Mouse (Mus musculus) lung, postnatal 0 days (tissue): Measurements from ENCODE around the gene Pth1r.
A peak's percentile ranks its signal among the peaks of the same experiment; 100 is the strongest.

ENCODE experiments used
- CTCF ChIP-seq: IDR thresholded peaks from 2 replicates; pipeline ENCODE4 v1.5.1; 2016; ENCODE audit warnings: antibody characterized with exemption, mild to moderate bottlenecking
- EP300 ChIP-seq: IDR thresholded peaks from 2 replicates; pipeline ENCODE4 v1.6.1; 2016; ENCODE audit warnings: antibody characterized with exemption, mild to moderate bottlenecking, control low read depth

DNA sequence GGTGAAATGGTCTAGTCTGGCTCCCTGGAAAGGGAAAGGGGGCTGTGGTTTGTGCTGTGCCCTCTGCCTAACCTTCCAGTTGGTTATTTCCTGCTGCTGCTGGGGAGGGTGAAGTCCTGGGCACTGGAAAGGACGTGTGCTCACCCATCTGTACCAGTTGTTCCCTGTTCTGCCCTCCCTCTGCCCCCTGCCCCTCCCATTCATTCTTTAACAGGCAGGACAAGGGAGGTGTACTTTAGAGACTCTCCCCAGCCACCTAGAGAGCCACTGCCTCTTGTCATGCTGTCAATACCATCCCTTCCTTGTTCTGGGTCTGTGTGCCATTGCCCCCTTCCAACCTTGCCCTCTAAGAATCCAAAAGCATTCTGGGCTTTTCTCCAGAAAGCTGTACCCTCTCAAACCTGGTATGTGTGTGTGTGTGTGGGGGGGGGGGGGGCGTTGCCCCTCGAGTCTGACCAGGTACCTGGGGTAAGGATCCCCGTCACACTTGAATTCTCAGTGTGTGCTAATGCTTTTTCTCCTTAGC is 63.3 kb downstream of the Pth1r start:
- TF ChIP-seq EP300 = peak; percentile 83
- TF ChIP-seq CTCF = no peak
